Mouse (Mus musculus) CH12.LX (cell line): ENCODE measurements around the gene Rgp1. TPM values are rescaled to one million over a fixed set of nuclear protein-coding genes. Genes with fewer than 3 reads are reported as not detected.

ENCODE experiments used
- DNase-seq: peaks from one replicate; pipeline ENCODE4 v3.0.0-alpha.2; 2013; ENCODE audit errors: extremely low read depth
- H3K27ac ChIP-seq: 2 replicates; pipeline ENCODE4 v1.5.1; 2012; ENCODE audit warnings: low read depth, mild to moderate bottlenecking, control low read depth, moderate library complexity; ENCODE audit not compliant: insufficient read depth
- H3K27me3 ChIP-seq: replicated peaks from 2 replicates; pipeline ENCODE3; 2012; ENCODE audit warnings: inconsistent platforms
- H3K36me3 ChIP-seq, 2 experiments: replicated peaks in 1 of 2; 2 replicates each; pipeline versions ENCODE3 to v1.6.1; 2012; ENCODE audit warnings: inconsistent platforms in 1 of 2, low read length in 1 of 2, mild to moderate bottlenecking in 1 of 2, mixed read lengths in 1 of 2, moderate library complexity in 1 of 2; ENCODE audit not compliant: control insufficient read depth in 1 of 2, insufficient read depth in 1 of 2
- H3K4me1 ChIP-seq, 2 experiments: 2 replicates each; pipeline ENCODE4 v1.6.1; 2012; ENCODE audit warnings: inconsistent platforms in 1 of 2, moderate library complexity in 1 of 2; ENCODE audit not compliant: insufficient read depth in 2 of 2, control insufficient read depth in 1 of 2
- H3K4me2 ChIP-seq: 2 replicates; pipeline ENCODE4 v1.6.1; 2012; ENCODE audit warnings: low read depth, mild to moderate bottlenecking, control low read depth; ENCODE audit not compliant: poor library complexity, insufficient read depth, severe bottlenecking
- H3K4me3 ChIP-seq, 3 experiments: fragments of 150-350 bp in 1 of 3; sonication (generic) in 1 of 3; replicated peaks in 1 of 3; 2 replicates each; pipeline versions ENCODE3 to v1.5.1; 2011 to 2012; ENCODE audit warnings: low read depth in 2 of 3, low read length in 2 of 3, mild to moderate bottlenecking in 2 of 3, moderate library complexity in 2 of 3, control low read depth in 1 of 3, improper control_type of control experiment in 1 of 3, inconsistent platforms in 1 of 3, mixed read lengths in 1 of 3; ENCODE audit not compliant: poor library complexity in 1 of 3
- H3K79me2 ChIP-seq: replicated peaks from 2 replicates; pipeline ENCODE4 v1.6.1; 2012; ENCODE audit warnings: mild to moderate bottlenecking, moderate library complexity; ENCODE audit not compliant: control insufficient read depth, poor library complexity, insufficient read depth, severe bottlenecking; ENCODE audit errors: extremely low read depth
- H3K9ac ChIP-seq: 2 replicates; pipeline ENCODE4 v1.6.1; 2012; ENCODE audit warnings: low read depth, mild to moderate bottlenecking, control low read depth, moderate library complexity; ENCODE audit not compliant: insufficient read depth
- H3K9me3 ChIP-seq: replicated peaks from 2 replicates; pipeline ENCODE3; 2012; ENCODE audit warnings: low read length, inconsistent platforms, mixed read lengths
- BHLHE40 ChIP-seq: IDR thresholded peaks from 2 replicates; pipeline ENCODE4 v1.6.1; 2011; ENCODE audit warnings: mild to moderate bottlenecking, low read depth, low read length, improper control_type of control experiment
- CHD1 ChIP-seq: IDR thresholded peaks from 2 replicates; pipeline ENCODE4 v1.6.1; 2012; ENCODE audit warnings: low read depth, low read length, improper control_type of control experiment, inconsistent platforms
- CTCF ChIP-seq, 2 experiments: IDR thresholded peaks in 1 of 2; conservative IDR thresholded peaks in 1 of 2; 2 replicates each; pipeline ENCODE4 v1.5.1; 2011 to 2012; ENCODE audit warnings: low read depth in 2 of 2, low read length in 2 of 2, improper control_type of control experiment in 1 of 2, inconsistent platforms in 1 of 2, mild to moderate bottlenecking in 1 of 2, moderate library complexity in 1 of 2
- E2F4 ChIP-seq: IDR thresholded peaks from 2 replicates; pipeline ENCODE4 v1.6.1; 2011; ENCODE audit warnings: low read depth, low read length, improper control_type of control experiment; ENCODE audit not compliant: insufficient replicate concordance
- ELF1 ChIP-seq: IDR thresholded peaks from 2 replicates; pipeline ENCODE4 v1.6.1; 2014; ENCODE audit warnings: low read depth, mild to moderate bottlenecking, inconsistent platforms, low read length, improper control_type of control experiment
- GABPA ChIP-seq: IDR thresholded peaks from 2 replicates; pipeline ENCODE4 v1.6.1; 2012; ENCODE audit warnings: low read depth, low read length, improper control_type of control experiment, inconsistent platforms; ENCODE audit not compliant: insufficient replicate concordance
- JUND ChIP-seq: conservative IDR thresholded peaks from 2 replicates; pipeline ENCODE4 v1.6.1; 2011; ENCODE audit warnings: low read depth, low read length, improper control_type of control experiment
- KAT2A ChIP-seq: IDR thresholded peaks from 2 replicates; pipeline ENCODE4 v1.6.1; 2012; ENCODE audit warnings: low read length, improper control_type of control experiment, inconsistent platforms; ENCODE audit not compliant: insufficient replicate concordance
- MAFK ChIP-seq: IDR thresholded peaks from 2 replicates; pipeline ENCODE4 v1.6.1; 2011; ENCODE audit warnings: low read length, improper control_type of control experiment; ENCODE audit not compliant: insufficient replicate concordance
- MAX ChIP-seq: IDR thresholded peaks from 2 replicates; pipeline ENCODE4 v1.6.1; 2011; ENCODE audit warnings: low read length, improper control_type of control experiment
- MEF2A ChIP-seq: IDR thresholded peaks from 2 replicates; pipeline ENCODE4 v1.6.1; 2014; ENCODE audit warnings: low read depth, mild to moderate bottlenecking, inconsistent platforms, low read length, improper control_type of control experiment, borderline replicate concordance
- MXI1 ChIP-seq: IDR thresholded peaks from 2 replicates; pipeline ENCODE4 v1.6.1; 2011; ENCODE audit warnings: mild to moderate bottlenecking, low read depth, low read length, improper control_type of control experiment
- MYC ChIP-seq: IDR thresholded peaks from 2 replicates; pipeline ENCODE4 v1.6.1; 2011; ENCODE audit warnings: low read depth, mild to moderate bottlenecking, improper control_type of control experiment, low read length
- PAX5 ChIP-seq: IDR thresholded peaks from 2 replicates; pipeline ENCODE4 v1.6.1; 2012; ENCODE audit warnings: low read length, inconsistent platforms, mixed read lengths
- RAD21 ChIP-seq: IDR thresholded peaks from 2 replicates; pipeline ENCODE4 v1.6.1; 2011; ENCODE audit warnings: low read depth, mild to moderate bottlenecking, low read length, improper control_type of control experiment, moderate library complexity
- RCOR1 ChIP-seq: conservative IDR thresholded peaks from 2 replicates; pipeline ENCODE4 v1.6.1; 2012; ENCODE audit warnings: low read depth, mild to moderate bottlenecking, inconsistent platforms, low read length, improper control_type of control experiment
- TBP ChIP-seq: conservative IDR thresholded peaks from 2 replicates; pipeline ENCODE4 v1.6.1; 2011; ENCODE audit warnings: low read depth, low read length, improper control_type of control experiment
- ZC3H11A ChIP-seq: IDR thresholded peaks from 2 replicates; pipeline ENCODE4 v1.6.1; 2012; ENCODE audit warnings: low read depth, mild to moderate bottlenecking, inconsistent platforms, low read length, improper control_type of control experiment
- ZMIZ1 ChIP-seq: IDR thresholded peaks from 2 replicates; pipeline ENCODE4 v1.6.1; 2012; ENCODE audit warnings: low read depth, mild to moderate bottlenecking, inconsistent platforms, low read length, improper control_type of control experiment
- ZNF384 ChIP-seq: IDR thresholded peaks from 2 replicates; pipeline ENCODE4 v1.6.1; 2012; ENCODE audit warnings: low read depth, low read length, improper control_type of control experiment, inconsistent platforms
- dilution Hi-C: fragments of 300-500 bp; cut with MboI; formaldehyde crosslinking; loops from 2 replicates; pipeline ENCODE4 v1.14.3; 2020; ENCODE audit warnings: low sequenced_read_pairs; ENCODE audit not compliant: extremely low pct_unique_long_range_greater_than_20kb, extremely low pct_ligation_motif_present
- in situ Hi-C: fragments of 300-500 bp; cut with MboI; formaldehyde crosslinking; loops from 3 replicates; pipeline ENCODE4 v1.14.3; 2019; ENCODE audit warnings: low sequenced_read_pairs, low pct_ligation_motif_present, low pct_unique_long_range_greater_than_20kb, mixed read lengths
- polyA plus RNA-seq: library from polyadenylated mRNA; unstranded; fragments of >175 nt; gene quantifications from 2 replicates; pipeline ENCODE4 v1.2.1, GENCODE M21; 2012; ENCODE audit warnings: low read depth; ENCODE audit not compliant: insufficient read length
- total RNA-seq, 2 experiments: library from RNA; depleted of rRNA; stranded (reverse); fragments of 300-350 nt in 1 of 2; fragments of >200 nt in 1 of 2; gene quantifications; 2 replicates each; pipeline ENCODE4 v1.2.3; 2012 to 2014

Rgp1 gene
- total and polyA plus RNA-seq, 3 experiments: 10.1 to 37.0 (median 16.6) TPM

DNA sequence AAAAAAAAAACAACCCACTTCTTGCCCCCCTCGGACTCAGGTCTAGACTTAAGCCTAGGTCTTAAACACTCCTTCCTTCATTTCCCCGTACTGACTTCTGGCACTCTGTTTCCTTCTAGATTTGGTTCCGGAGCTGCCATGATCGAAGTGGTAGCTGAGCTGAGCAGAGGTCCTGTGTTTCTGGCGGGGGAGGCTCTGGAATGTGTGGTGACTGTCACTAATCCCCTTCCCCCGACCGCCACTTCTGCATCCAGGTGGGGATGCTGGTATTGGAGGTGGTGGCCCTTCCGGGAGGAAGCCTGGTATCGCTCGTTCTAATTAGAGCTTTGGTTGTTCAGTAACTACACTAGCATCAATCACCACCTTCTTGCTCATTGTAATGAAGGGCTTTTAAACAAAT is 741 bp downstream of the Rgp1 start:
- DNase-seq: no peak
- peak overlapping the region; percentile 63 for H3K9ac ChIP-seq
- H3K4me2 ChIP-seq: peak overlapping the region; percentile 85
- H3K27me3 ChIP-seq: no peaks in the 10 kb centered on the region
- peaks cover 7% of the 10 kb centered on the region for H3K79me2 ChIP-seq
- H3K4me3 ChIP-seq: peak overlapping the region; percentile 73 to 80 (median 77)
- peaks cover 14 to 44% of the 10 kb centered on the region in 2 experiments for H3K4me1 ChIP-seq
- no peak overlapping the region for H3K27ac ChIP-seq
- no peak for TF ChIP-seq MYC
- no peak for TF ChIP-seq CTCF (conservative IDR thresholded peaks at IDR 0.05 in 1 of 2, IDR thresholded peaks at IDR 0.05 in 1 of 2; ENCODE audit: low read depth in 2 of 2, low read length in 2 of 2)
- TF ChIP-seq ZNF384: no peak
- TF ChIP-seq RAD21: no peak
- no peak for TF ChIP-seq CHD1
- TF ChIP-seq MAX: no peak
- TF ChIP-seq MEF2A: no peak
- no peak for TF ChIP-seq JUND
- no peak for TF ChIP-seq MAFK
- no peak for TF ChIP-seq PAX5
- no peak for TF ChIP-seq ZC3H11A
- TF ChIP-seq E2F4: no peak
- TF ChIP-seq BHLHE40: no peak
- TF ChIP-seq KAT2A: no peak
- no peak for TF ChIP-seq MXI1
- TF ChIP-seq GABPA: no peak
- TF ChIP-seq ZMIZ1: no peak
- no peak for TF ChIP-seq TBP
- no peak for TF ChIP-seq RCOR1
- no peak for TF ChIP-seq ELF1
- dilution Hi-C loops: no loop called here
- H3K36me3 ChIP-seq: peaks cover 37 to 59% of the 10 kb centered on the region in 2 experiments
- in situ Hi-C loops: no loop called here
- H3K9me3 ChIP-seq: no peaks in the 10 kb centered on the region

DNA sequence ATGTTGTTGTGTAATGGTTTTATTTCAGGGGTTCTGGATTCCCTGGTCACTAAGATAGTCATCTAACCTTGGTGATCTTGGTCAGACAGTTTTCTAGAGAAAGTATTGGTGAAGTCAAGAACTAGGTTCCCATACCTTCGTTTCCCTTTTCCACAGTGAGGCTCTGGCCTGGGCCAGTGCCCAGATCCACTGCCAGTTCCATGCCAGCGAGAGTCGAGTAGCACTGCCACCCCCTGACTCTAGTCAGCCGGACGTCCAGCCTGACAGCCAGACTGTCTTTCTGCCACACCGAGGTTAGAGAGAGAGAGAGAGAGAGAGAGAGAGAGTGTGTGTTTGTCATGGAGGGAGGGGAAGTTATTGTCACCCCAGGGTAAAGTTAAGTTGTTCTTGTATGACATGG is 1.2 kb downstream of the Rgp1 start:
- no peak for TF ChIP-seq E2F4
- peak overlapping the region; percentile 73 to 80 (median 77) for H3K4me3 ChIP-seq
- dilution Hi-C loops: no loop called here
- no peak for DNase-seq
- no peaks in the 10 kb centered on the region for H3K27me3 ChIP-seq
- peak overlapping the region; percentile 85 for H3K4me2 ChIP-seq
- no peaks in the 10 kb centered on the region for H3K9me3 ChIP-seq
- in situ Hi-C loops: no loop called here
- peaks cover 14 to 44% of the 10 kb centered on the region in 2 experiments for H3K4me1 ChIP-seq
- H3K27ac ChIP-seq: no peak overlapping the region
- peaks cover 7% of the 10 kb centered on the region for H3K79me2 ChIP-seq
- peak overlapping the region; percentile 63 for H3K9ac ChIP-seq
- peaks cover 41 to 62% of the 10 kb centered on the region in 2 experiments for H3K36me3 ChIP-seq
